Mouse (Mus musculus): Measurements from ENCODE around the gene Tshr.

DNA sequence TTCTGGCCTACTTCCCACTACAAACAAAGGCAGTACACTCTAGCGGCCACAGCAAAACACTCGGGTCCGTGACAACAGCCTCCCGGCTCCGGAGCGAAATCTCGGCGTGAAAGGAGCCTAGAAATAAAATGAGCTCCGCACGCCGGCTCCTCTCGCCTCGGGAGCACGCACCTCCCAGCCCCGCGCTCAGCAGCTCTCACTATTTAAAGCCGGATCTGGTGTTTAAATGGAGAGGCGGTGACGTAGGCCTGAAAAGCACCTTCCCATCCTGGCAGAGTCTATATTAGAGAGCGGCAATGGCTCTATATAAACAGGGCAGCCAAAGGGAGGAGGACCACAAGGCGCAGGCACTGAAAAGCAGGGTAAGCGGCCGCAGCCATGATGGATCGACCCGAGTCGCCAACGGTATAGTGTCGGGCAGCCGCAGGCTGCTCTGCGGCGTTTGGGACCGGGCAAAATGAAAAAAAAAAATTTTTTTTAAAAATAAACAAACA is 203.9 kb downstream of the Tshr start:
- TF ChIP-seq CHD2 (IDR thresholded peaks at IDR 0.05; ENCODE audit: low read depth, low read length) (no peak; the same call in none of the 2 replicates), ZNF384 (IDR thresholded peaks at IDR 0.05; ENCODE audit: low read depth, low read length) (no peak), HCFC1 (IDR thresholded peaks at IDR 0.05; ENCODE audit: borderline replicate concordance, insufficient read depth, low read length) (peak; percentile 44; the same call in 1 of the 2 replicates), ZC3H11A (IDR thresholded peaks at IDR 0.05; ENCODE audit: borderline replicate concordance, low read depth, low read length) (no peak)

Data from ES-E14 (cell line).